Mouse (Mus musculus) bone marrow macrophage, adult 2 months (primary cell): Measurements from ENCODE around the gene H3f3a.

Experiments
- CTCF ChIP-seq: IDR thresholded peaks from 2 replicates; pipeline ENCODE4 v1.5.1; 2012; ENCODE audit warnings: low read depth, mild to moderate bottlenecking, low read length, moderate library complexity
- POLR2A ChIP-seq: IDR thresholded peaks from 2 replicates; pipeline ENCODE4 v1.6.1; 2012; ENCODE audit warnings: mild to moderate bottlenecking, low read depth, low read length, borderline replicate concordance

- TF ChIP-seq POLR2A (no peak), CTCF (no peak)
Observed at GRCm38 (mm10) chr1:180815371-180816024, 1.8 kb upstream of the H3f3a start.
